Comparison of ENCODE assay signal across 25 mouse cellular contexts in genomic region chr6:32790487-32790886, GRCm38 (mm10).
"Had no signal": no experiment of that assay in that cellular context is flagged by ENCODE, and none has a peak within 500 bp of the region (broad histone marks: within the 10 kb centered on the region; RNA-seq: fewer than 3 reads in every experiment).

No protein-coding gene starts in this region.

- DNase-seq: gastrocnemius, postnatal 14 days; gastrocnemius, postnatal 36 days; heart, adult 11 months; heart, adult 2 months; heart, postnatal 14 days; heart, postnatal 36 days; kidney, adult 11 months; kidney, postnatal 14 days; kidney, postnatal 36 days; layer of hippocampus, adult 9-11 months; layer of hippocampus, postnatal 36 days; left cerebral cortex, postnatal 4 days had no signal

- H3K4me2 ChIP-seq: heart, embryonic 11.5 days; heart, embryonic 13.5 days; heart, embryonic 15.5 days; hindbrain, embryonic 13.5 days; hindbrain, embryonic 15.5 days; kidney, embryonic 15.5 days; limb, embryonic 13.5 days; limb, embryonic 15.5 days; liver, embryonic 12.5 days had no signal

- H3K4me3 ChIP-seq: heart, adult 2 months; heart, embryonic 13.5 days; heart, embryonic 15.5 days; hindbrain, embryonic 13.5 days; hindbrain, embryonic 15.5 days; kidney, embryonic 15.5 days; limb, embryonic 13.5 days; limb, embryonic 15.5 days; liver, embryonic 12.5 days had no signal

- H3K9ac ChIP-seq: heart, embryonic 13.5 days; heart, embryonic 15.5 days; hindbrain, embryonic 13.5 days; hindbrain, embryonic 15.5 days; kidney, embryonic 15.5 days; limb, embryonic 13.5 days; limb, embryonic 15.5 days; liver, embryonic 12.5 days; liver, embryonic 14.5 days had no signal

- H3K9me3 ChIP-seq: heart, embryonic 13.5 days; heart, embryonic 15.5 days; hindbrain, embryonic 13.5 days; hindbrain, embryonic 15.5 days; kidney, embryonic 15.5 days; limb, embryonic 13.5 days; limb, embryonic 15.5 days; liver, embryonic 12.5 days had no signal

- ATAC-seq: hindbrain, postnatal 0 days; intestine, embryonic 16.5 days; liver, embryonic 12.5 days had no signal

- H3K27me3 ChIP-seq: heart, embryonic 13.5 days; heart, embryonic 15.5 days; hindbrain, embryonic 13.5 days; hindbrain, embryonic 15.5 days; kidney, embryonic 15.5 days; limb, embryonic 13.5 days; limb, embryonic 15.5 days; liver, embryonic 12.5 days had no signal

- H3K36me3 ChIP-seq: hindbrain, embryonic 15.5 days had no signal

- H3K4me1 ChIP-seq: heart, embryonic 15.5 days; hindbrain, embryonic 15.5 days had no signal

- H3K27ac ChIP-seq: heart, adult 2 months; heart, embryonic 13.5 days; heart, embryonic 15.5 days; hindbrain, embryonic 13.5 days; hindbrain, embryonic 15.5 days; hindbrain, postnatal 0 days; kidney, embryonic 15.5 days; kidney, postnatal 0 days; limb, embryonic 13.5 days; limb, embryonic 15.5 days; liver, embryonic 12.5 days; liver, embryonic 14.5 days had no signal
